Mouse (Mus musculus) urinary bladder, postnatal 14 days (tissue): ENCODE measurements around the gene Kctd3.

ENCODE experiments used
- DNase-seq: peaks from one replicate; pipeline ENCODE4 v3.0.0; 2021; ENCODE audit warnings: low spot score

Kctd3 gene

DNA sequence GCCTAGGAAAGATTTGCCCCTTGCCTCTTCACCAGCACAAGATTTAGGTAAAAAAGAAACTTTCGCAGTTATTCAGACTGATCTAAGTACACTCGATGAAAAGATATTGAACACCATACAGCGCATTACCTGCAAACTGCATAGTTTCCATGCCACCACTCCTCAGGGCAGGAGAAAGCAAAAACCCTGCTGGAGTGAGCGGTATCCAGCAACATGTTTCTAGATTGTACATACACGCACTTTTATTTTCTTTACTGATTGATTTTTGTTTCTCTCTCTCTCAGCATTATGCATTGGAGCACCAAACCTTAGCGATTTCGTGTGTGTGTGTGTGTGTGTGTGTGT, 311 bp upstream of the Kctd3 start:
- DNase-seq: no peak

DNA sequence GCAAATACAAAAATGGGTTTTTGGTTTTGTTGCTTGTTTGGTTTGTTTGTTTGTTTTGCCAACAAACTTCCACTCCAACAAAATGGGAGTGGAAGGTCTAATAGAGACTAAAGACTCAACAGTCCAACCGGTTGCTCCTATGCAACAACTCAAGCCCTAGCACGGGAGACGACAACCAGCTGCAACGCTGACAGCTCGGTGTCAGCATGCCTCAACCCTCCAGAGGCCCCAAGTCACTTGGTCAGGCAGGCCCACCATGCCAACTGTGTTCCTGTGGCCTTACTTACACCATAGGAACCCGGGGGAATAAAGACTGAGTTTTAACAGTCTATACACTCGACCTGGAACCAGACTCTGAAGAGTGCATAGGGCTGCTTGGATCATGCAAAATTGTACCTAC, 815 bp downstream of the Kctd3 start:
- no peak for DNase-seq

DNA sequence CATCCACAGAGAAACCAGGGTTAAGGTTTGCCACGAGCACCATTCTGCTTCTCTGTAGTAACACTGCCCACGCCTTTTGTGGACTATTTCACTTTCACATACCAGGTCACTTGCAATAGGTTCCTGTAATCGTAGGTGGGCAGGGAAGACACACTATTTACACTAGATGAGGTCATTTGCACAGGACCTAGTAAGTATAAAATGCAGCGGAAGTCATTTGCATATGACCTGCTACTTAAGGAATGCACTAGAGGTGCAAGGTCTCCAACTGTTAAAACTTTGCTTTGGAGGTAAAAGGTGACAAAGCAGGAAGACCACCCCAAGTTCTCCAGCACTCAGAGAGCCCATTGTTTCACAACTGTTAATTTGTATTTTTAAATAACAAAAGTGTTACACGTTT, 1.4 kb downstream of the Kctd3 start:
- no peak for DNase-seq

DNA sequence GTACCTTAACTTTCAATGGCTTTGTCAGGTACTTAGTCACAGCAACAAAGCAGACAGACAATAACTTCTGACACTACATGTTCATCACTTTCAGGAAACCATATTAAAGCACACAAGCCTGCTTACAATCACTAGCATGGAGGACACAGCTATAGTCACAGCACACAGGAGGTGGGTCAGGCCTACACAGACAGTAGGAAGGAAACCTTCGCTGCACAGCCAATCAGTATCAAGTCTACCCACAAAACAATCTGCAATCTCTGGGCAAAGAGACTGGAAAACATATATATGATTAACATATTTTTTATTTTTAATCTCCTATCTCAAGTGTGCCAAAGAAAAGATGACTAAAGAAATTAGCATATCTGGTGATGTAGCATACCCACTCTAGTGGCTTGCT, 2.9 kb downstream of the Kctd3 start:
- no peak for DNase-seq

DNA sequence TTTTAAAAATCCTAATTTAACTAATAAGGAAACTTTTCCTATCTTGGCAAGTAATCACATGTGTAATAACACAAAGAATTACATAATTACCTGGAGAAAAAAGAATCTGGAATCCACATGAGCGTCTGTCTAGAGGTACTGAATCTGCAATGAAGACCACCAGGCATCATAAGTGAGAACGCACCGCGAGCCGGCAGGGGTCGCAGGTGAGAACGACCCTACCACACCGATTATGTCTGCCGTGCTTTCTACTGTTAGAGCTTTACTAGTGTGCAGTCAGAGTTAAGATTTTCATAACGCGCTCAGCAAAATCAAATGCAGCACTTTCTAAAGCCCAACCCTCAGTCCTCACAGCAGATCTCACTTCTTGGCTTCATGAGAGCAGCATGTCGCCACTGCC, 5.8 kb downstream of the Kctd3 start:
- DNase-seq: no peak

DNA sequence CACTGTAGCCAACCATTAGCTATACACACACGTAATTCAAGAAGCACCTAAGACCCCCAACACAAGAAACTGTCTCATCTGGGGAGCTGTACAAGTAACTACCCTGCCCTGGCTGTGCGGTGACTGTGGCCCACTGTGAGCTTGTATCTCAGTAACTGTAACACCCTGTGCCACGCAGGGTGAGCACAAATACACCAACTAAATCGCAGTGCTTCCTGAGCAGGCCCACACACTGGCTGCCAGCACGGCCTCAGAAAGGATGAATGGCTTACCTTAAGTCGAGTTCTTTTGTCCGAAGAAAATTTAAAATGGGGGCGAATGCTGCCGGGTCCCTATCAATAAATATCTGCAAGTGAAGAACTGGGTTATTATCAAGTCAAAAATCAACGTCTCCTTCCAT, 7.7 kb downstream of the Kctd3 start:
- DNase-seq: no peak

DNA sequence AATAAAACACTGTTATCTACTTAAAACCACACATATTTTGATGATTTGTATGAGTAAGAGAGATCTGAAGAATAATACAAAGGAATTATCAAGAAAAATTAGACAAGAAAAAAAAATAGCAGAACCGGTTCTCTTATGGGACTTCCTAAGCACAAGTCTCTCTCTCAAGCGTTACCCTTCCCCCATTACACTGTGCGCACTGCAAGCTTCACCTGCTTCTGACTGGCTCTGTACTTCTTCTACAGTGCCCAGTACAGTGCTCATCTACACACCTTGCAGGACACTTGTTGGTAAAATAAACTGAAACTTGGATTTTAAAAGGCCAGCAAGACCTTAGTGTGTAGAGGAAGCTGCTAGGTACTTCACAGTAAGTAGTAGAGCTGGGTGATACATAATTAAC, 9.7 kb downstream of the Kctd3 start:
- no peak for DNase-seq

DNA sequence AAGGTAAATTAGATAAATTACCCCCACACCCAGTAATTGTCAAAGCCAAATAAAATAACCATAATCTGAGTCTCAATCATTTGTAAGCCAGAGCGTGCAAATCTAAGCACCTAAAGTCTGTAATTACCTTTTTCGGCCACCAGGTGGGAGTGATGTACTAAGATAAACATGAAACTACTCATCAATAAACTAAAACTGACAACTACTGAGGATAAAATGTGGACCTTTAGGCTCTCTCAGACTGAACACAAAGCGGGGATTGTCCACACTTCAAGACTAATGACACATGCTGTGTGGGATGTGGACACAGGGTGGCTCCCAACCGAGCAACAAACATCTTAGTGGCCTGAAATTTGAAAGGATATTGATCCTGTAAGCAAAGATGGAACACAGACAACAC, 14.4 kb downstream of the Kctd3 start:
- DNase-seq: peak; percentile 31

DNA sequence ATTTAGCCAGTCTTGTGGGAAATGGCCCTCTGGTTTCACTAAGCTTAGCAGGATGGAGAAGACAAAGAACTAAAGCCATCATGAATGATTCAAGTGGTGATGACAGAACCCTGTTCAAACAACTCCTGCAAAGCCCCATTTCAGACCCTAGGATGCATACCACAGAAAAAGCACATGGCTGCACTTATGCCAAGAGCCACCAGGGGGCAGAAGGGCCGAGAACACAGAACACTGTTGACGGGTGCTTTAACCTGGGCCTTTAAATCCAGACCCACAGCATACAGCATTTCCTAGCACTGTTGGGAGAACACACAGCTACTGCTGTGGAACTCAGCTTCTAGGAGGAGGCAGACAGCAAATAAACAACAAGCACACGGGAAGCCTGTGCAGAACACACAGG, 27.6 kb downstream of the Kctd3 start:
- DNase-seq: peak; percentile 55

DNA sequence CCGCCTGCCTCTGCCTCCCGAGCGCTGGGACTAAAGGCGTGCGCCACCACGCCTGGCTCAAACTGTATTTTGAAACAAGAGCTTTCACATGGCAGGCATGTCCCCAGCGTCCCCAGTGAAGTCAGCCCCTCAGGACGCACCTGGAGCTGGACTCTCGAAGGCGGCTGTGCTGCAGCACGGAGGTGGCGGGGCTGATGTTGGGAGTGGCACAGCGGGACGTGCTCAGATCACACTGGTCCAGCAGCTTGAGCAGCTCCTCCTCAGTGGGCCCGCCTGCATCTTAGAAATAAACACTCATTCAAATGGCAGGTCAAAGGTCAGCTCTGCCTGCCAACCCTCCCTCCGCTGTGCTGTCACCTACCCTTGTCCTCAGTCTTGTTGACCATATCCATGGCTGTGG, 33.7 kb downstream of the Kctd3 start:
- DNase-seq: no peak

DNA sequence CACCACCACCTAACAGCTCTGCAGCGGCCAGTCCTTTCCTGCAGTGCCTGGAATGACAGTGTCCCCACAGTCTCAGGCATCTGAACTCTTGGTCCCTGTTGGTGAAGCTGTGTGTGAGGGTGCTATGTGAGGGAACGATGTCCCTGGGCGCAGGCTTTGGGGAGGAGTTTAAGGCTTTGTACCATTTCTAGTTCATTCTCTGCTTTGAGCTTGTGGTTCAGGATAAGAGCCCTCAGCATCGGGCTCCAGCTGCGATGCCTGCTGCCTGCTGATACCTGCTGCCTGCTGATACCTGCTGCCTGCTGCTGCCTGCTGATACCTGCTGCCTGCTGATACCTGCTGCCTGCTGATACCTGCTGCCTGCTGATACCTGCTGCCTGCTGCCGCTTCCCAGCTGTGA, 34.6 kb downstream of the Kctd3 start:
- DNase-seq: no peak

DNA sequence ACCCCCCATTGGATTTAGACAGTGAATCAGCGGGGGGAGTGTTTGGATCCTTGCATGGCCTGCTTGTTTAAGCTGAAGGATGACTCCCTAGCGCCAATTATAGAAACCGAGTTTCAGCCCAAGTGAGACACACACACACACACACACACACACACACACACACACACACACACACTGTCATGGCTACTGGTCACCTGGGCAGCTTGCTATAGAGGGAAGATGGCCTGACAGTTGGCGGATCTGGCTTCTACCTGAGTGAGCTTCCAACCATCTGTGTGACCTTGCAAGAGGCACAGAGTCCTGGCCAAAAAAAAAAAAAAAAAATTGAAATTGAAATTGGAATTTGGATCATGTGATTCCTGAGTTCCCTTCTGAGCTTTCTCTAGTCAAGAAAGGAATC, 55.1 kb downstream of the Kctd3 start:
- no peak for DNase-seq

DNA sequence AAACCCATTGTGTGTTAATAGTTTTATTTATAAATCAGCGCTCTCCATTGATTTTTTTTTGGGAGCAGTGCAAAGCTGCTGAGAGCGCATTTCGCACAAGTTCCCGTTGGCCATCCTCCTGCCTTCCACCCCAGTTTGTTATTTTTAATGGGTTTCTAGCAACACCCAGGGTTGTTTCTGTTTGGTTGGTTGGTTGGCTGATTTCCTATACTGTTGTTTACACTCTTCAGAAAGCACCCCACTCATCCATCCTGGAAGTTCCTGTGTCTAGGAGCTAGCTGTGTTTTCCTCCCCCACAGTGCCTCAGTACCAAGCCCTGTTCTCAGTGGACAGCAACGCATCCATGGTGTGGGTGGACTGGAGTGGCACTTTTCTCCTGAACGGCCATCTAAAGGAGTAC, 56.5 kb downstream of the Kctd3 start:
- DNase-seq: no peak

DNA sequence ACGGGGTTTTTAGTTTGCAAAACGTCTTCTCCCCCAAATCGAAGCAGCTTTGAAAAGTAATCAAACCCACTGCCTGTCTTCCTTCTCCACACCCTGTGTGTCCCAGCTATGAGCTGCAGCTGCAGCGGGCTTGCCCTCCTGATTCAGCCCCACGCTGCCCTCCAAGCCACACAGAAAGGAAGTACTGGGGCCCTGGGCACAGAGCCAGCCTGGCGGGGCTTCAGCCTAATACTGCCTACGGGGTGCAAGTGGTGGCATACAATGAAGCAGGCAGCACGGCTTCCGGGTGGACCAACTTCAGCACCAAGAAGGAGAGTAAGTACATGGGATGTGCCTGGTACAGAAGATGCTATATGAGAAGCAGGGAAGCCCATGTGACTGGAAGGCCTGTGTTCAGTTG, 59.4 kb downstream of the Kctd3 start:
- no peak for DNase-seq

DNA sequence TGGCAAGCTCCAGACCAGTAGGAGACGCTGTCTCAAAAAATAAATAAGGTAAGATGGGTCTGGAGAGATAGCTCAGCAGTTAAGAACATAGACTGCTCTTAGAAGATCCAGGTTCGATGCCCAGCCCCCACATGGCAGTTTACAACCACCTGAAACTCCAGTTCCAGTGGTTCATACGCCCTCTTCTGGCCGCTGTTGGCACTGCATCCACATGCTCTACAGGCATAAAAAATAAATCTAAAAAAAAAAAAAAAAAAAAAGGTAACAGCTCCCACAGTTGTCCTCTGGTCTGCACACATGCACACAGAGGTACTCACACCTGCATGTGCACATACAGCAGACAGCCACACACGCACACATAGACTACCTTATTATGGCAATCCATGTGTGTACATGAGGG, 59.8 kb downstream of the Kctd3 start:
- DNase-seq: peak; percentile 24

DNA sequence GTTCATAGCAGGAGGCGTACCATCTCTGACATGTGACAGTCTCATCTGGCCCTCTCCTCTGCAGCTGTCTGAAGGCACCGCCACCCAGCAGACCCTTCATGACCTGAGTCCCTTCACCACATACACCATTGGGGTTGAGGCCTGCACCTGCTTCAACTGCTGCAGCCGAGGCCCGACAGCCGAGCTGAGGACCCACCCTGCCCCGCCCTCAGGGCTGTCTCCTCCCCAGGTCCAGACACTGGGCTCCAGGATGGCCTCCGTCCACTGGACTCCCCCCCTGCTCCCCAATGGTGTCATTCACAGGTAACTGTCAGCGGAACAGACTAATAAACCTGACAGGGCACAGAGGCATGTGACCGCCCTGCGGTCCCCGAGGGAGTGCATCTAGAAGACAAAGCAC, 60.8 kb downstream of the Kctd3 start:
- DNase-seq: no peak

DNA sequence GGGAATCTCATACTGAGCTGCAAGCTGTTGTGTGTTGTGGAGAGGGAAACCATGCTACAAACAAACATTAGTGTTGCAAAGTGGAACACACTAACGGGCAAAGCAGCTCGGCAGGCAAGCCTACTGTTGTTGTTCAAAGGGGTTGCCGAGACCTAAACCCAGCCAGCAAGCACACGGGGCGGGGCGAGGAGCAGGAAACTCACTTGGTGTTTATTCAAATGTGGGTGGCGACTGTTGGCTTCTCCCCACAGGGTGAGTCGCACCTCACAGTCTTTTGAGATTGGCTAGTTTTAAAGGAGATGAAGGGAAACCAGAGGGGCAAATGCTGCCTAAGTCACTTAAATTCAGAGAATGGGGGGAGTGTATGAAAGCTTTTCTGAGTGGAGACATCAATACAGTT, 62.3 kb downstream of the Kctd3 start:
- DNase-seq: no peak

DNA sequence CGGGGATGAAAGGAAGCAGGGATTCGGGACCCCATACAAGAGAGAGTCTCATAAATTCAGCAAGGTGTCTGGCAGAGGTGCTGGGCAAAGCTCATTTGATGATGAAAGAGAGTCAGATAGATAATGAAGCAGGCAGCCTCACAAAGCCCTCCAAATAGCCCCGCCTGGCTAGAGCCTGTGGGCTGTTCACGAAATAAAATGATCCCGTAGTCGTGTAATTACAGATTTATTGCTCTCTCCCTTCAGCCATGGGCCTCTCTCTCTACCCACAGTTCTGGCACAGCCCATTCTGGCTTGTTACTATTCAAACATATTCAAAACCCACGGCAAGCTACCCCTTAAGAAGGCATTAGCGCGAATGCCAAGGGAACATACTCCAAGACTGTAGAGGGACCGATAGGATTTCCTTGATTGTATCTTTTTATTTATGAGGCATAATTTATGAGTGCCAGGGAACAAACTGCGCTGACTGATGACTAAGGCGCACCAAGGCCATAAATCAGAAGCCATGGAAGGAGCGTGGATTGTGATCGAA, 70.3 kb downstream of the Kctd3 start:
- peak; percentile 23 for DNase-seq
